17 mouse cellular contexts compared by ENCODE assay signal in the genomic region with DNA sequence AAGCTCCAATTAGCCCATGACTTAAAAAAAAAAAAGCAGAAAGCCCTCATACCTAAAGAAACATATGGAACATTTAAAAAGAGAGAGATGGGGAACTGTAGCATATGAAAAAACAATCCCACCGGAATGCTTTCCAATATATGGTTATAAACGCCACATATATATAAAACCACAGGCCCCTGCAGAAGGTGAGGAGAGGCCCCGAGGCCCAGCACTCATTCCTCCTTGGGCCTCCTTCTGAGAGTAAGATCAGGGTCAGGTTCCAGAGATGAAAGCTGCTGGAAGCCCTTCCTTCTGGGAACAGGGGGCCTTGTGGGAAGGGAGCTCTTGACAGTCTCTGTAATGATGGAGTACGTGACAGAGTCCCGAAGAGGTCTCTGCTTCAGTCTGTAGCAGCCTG.
DNase-seq lines count a peak whose midpoint lies in the region; ATAC-seq lines count a peak whose summit lies in the region.
"Had no signal": no experiment of that assay in that cellular context is flagged by ENCODE, and none has a peak within 500 bp of the region (broad histone marks: within the 10 kb centered on the region; RNA-seq: fewer than 3 reads in every experiment).

No protein-coding gene starts in this region.

- no peaks in the 10 kb centered on the region for H3K27me3 ChIP-seq in heart, embryonic 13.5 days (replicated peaks)
- H3K27me3 ChIP-seq in heart, embryonic 12.5 days (replicated peaks) = no peaks in the 10 kb centered on the region
- no peaks in the 10 kb centered on the region for H3K27me3 ChIP-seq in lung, embryonic 15.5 days
- no peaks in the 10 kb centered on the region for H3K27me3 ChIP-seq in limb, embryonic 15.5 days
- H3K27me3 ChIP-seq: neural tube, embryonic 12.5 days; Patski had no signal

- H3K36me3 ChIP-seq in heart, embryonic 13.5 days = no peaks in the 10 kb centered on the region
- H3K36me3 ChIP-seq in heart, embryonic 12.5 days = no peaks in the 10 kb centered on the region
- H3K36me3 ChIP-seq in lung, embryonic 15.5 days = no peaks in the 10 kb centered on the region
- no peaks in the 10 kb centered on the region for H3K36me3 ChIP-seq in limb, embryonic 15.5 days
- H3K36me3 ChIP-seq: neural tube, embryonic 12.5 days had no signal

- no peaks in the 10 kb centered on the region for H3K9me3 ChIP-seq in heart, embryonic 13.5 days
- H3K9me3 ChIP-seq in heart, embryonic 12.5 days (replicated peaks) = no peaks in the 10 kb centered on the region
- no peaks in the 10 kb centered on the region for H3K9me3 ChIP-seq in lung, embryonic 15.5 days
- no peaks in the 10 kb centered on the region for H3K9me3 ChIP-seq in limb, embryonic 15.5 days
- H3K9me3 ChIP-seq: neural tube, embryonic 12.5 days had no signal

- peaks cover 20% of the 10 kb centered on the region for H3K4me1 ChIP-seq in heart, embryonic 13.5 days
- peaks cover 8% of the 10 kb centered on the region for H3K4me1 ChIP-seq in heart, embryonic 12.5 days (replicated peaks)
- H3K4me1 ChIP-seq in lung, embryonic 15.5 days = 0 out of 2 replicates have a peak, but pooled peaks cover 8% of the 10 kb centered on the region
- H3K4me1 ChIP-seq in limb, embryonic 15.5 days = peaks cover 22% of the 10 kb centered on the region

- H3K4me3 ChIP-seq in heart, embryonic 13.5 days = no peak overlapping the region
- H3K4me3 ChIP-seq in heart, embryonic 12.5 days = no peak overlapping the region
- no peak overlapping the region for H3K4me3 ChIP-seq in lung, embryonic 15.5 days
- no peak overlapping the region for H3K4me3 ChIP-seq in limb, embryonic 15.5 days
- H3K4me3 ChIP-seq: left cerebral cortex, adult 2 months; neural tube, embryonic 12.5 days had no signal

- no peak overlapping the region for H3K4me2 ChIP-seq in heart, embryonic 13.5 days
- H3K4me2 ChIP-seq in heart, embryonic 12.5 days = no peak overlapping the region
- no peak overlapping the region for H3K4me2 ChIP-seq in lung, embryonic 15.5 days
- no peak overlapping the region for H3K4me2 ChIP-seq in limb, embryonic 15.5 days
- H3K4me2 ChIP-seq: midbrain, embryonic 11.5 days; neural tube, embryonic 12.5 days had no signal

- 0 out of 2 replicates have a peak overlapping the region, but pooled peaks have one; percentile 8 for H3K27ac ChIP-seq in heart, embryonic 13.5 days (replicated peaks)
- no peak overlapping the region for H3K27ac ChIP-seq in heart, embryonic 12.5 days (ENCODE audit: poor library complexity, severe bottlenecking)
- 0 out of 2 replicates have a peak overlapping the region, but pooled peaks have one; percentile 34 for H3K27ac ChIP-seq in lung, embryonic 15.5 days
- H3K27ac ChIP-seq in limb, embryonic 15.5 days = peak overlapping the region; percentile 72
- H3K27ac ChIP-seq: left cerebral cortex, adult 2 months; neural tube, embryonic 12.5 days had no signal

- DNase-seq in lung, postnatal 14 days = no peak
- DNase-seq in forelimb bud, embryonic 11.5 days (ENCODE audit: low read depth, low spot score) = peak; percentile 49
- DNase-seq: adrenal gland, postnatal 36 days; cerebellum, adult 9-10 months; gastrocnemius, postnatal 25 days; lung, postnatal 4 days; thymus, postnatal 25 days had no signal

- no peak overlapping the region for H3K9ac ChIP-seq in heart, embryonic 13.5 days
- H3K9ac ChIP-seq in heart, embryonic 12.5 days = no peak overlapping the region
- no peak overlapping the region for H3K9ac ChIP-seq in lung, embryonic 15.5 days
- no peak overlapping the region for H3K9ac ChIP-seq in limb, embryonic 15.5 days
- H3K9ac ChIP-seq: neural tube, embryonic 12.5 days had no signal

- WGBS in heart, embryonic 13.5 days = 67% methylated on average over 5 of the region's 5 CpGs
- WGBS in heart, embryonic 12.5 days = 64% methylated on average over 5 of the region's 5 CpGs
- WGBS in lung, embryonic 15.5 days = 43% methylated on average over 5 of the region's 5 CpGs
- 27% methylated on average over 5 of the region's 5 CpGs for WGBS in limb, embryonic 15.5 days

- ATAC-seq in heart, embryonic 13.5 days (ENCODE audit: extremely low read depth, insufficient number of reproducible peaks, low FRiP score, low TSS enrichment) = no peak
- ATAC-seq in heart, embryonic 12.5 days (ENCODE audit: insufficient number of reproducible peaks, low FRiP score) = no peak
- no peak for ATAC-seq in lung, embryonic 15.5 days (ENCODE audit: borderline replicate concordance, extremely low read depth, low FRiP score, low TSS enrichment)
- no peak for ATAC-seq in limb, embryonic 15.5 days (ENCODE audit: insufficient number of reproducible peaks, low FRiP score, low TSS enrichment, low read depth)
- ATAC-seq in cerebellum, adult (ENCODE audit: insufficient number of reproducible peaks, low FRiP score, low TSS enrichment) = no peak
- ATAC-seq: inflammation-experienced regulatory T-cells, adult 6 months; Patski had no signal
